Mouse (Mus musculus): ENCODE data around the gene Fxyd4. TPM values are rescaled to one million over a fixed set of nuclear protein-coding genes. Genes with fewer than 3 reads are reported as not detected.
A peak's percentile ranks its signal among the peaks of the same experiment; 100 is the strongest.

Fxyd4 gene
- polyA plus RNA-seq, 1 experiment from 2014 or later, result 1.7 TPM

DNA sequence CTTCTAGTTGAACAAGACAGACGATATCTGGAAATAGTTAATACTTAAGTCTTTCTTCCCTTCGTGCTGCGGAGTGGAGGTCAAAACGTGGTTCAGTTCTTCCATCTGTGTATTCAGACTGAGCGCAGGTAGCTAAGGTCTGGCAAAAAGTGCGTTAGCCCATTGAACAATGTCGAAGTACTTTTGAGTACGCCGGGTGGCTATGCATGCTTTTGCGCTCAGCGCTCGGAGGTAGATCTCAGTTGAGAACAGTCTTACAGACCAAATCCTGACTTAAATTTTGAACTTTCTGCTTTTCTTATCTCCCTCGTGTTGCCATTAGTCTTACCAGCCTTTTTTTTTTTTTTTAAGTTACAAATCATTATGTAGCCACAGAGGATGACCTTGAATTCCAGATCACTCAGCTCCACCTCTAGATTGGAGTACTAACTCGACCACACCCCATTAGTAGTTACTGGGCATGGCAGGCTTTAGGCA lies 29.0 kb downstream of the Fxyd4 start:
- WGBS, result under 1% methylated on average over 14 of the region's 14 CpGs
- no peaks in the 10 kb centered on the region for H3K9me3 ChIP-seq (ENCODE audit: control insufficient read depth, low read length)
- peaks cover 17% of the 10 kb centered on the region for H3K4me1 ChIP-seq (ENCODE audit: control insufficient read depth, insufficient read depth, low read depth, low read length)
- no peak for ATAC-seq
- no peaks in the 10 kb centered on the region for H3K27me3 ChIP-seq (replicated peaks; ENCODE audit: control insufficient read depth, insufficient read depth, low read length)
- H3K9ac ChIP-seq (ENCODE audit: low read depth, low read length), result peak overlapping the region; percentile 91; the same call in 1 of the 2 replicates
- H3K4me2 ChIP-seq (ENCODE audit: low read length), result peak overlapping the region; percentile 98
- H3K36me3 ChIP-seq (ENCODE audit: control insufficient read depth, insufficient read depth, low read length), result no peaks in the 10 kb centered on the region
- no peak overlapping the region for H3K27ac ChIP-seq (ENCODE audit: low read depth, low read length)
- peak overlapping the region; percentile 100 for H3K4me3 ChIP-seq (ENCODE audit: low read length)

DNA sequence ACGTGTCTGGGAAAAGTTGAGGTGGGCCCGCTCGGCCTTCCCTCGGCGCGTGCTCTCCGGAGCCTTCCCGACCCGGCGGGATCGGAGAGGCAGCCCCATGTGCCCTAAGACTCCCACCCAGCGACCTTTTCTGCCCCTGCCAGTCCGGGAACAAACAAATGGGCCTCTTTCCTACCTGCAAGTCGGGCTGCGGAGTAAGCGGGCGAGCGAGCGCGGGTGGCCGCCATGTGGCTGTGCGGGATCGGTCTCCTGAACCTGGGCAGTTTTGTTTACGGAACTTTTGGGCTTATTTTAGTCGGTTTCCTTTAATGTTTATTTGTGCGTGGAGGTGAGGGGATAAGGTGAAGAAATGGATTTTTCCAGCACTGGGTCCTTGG lies 29.5 kb downstream of the Fxyd4 start:
- Histone ChIP-seq H3K36me3 (ENCODE audit: control insufficient read depth, insufficient read depth, low read length) (no peaks in the 10 kb centered on the region), H3K4me3 (ENCODE audit: low read length) (peak overlapping the region; percentile 100), H3K27me3 (replicated peaks; ENCODE audit: control insufficient read depth, insufficient read depth, low read length) (no peaks in the 10 kb centered on the region), H3K4me2 (ENCODE audit: low read length) (peak overlapping the region; percentile 98), H3K9ac (ENCODE audit: low read depth, low read length) (peak overlapping the region; percentile 91), H3K4me1 (ENCODE audit: control insufficient read depth, insufficient read depth, low read depth, low read length) (peaks cover 17% of the 10 kb centered on the region), H3K9me3 (ENCODE audit: control insufficient read depth, low read length) (no peaks in the 10 kb centered on the region), H3K27ac (ENCODE audit: low read depth, low read length) (no peak overlapping the region)
- WGBS, result under 1% methylated on average over 26 of the region's 26 CpGs
- ATAC-seq, result no peak

DNA sequence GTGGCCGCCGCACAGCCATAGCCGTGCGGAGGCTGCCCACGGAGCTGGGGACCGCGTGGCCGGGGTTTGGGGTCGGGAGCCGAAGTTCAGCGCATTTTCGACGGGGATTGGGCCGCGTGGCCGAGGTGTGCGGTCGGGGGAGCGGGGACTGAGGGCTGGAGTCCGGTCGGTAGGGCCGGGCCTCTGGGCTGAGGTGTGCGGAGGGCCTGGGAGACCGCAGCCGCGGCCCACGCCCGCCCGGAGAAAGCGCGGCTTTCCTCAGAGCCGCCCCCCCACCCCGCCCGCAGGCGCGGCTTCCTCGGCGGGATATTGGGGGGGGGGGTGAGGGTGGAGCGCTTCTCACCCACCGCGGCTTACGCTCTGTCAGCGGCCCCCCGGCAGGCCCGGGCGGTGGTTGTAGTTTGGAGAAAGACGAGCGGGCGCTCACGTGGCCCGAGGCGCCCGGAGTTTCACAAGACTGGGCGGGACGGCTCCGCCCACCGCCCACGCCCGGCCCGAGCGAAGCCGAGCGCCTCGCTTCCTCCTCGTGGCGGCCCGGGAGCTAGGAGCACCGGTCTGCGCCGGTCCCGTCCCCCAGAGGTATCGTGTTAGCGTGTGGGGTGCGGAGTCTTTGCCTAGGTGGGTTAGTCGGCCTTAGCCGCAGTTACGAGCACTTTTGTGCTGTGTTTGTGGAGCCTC lies 30.1 kb downstream of the Fxyd4 start:
- Histone ChIP-seq H3K4me3 (ENCODE audit: low read length) (peak overlapping the region; percentile 100), H3K4me1 (ENCODE audit: control insufficient read depth, insufficient read depth, low read depth, low read length) (peaks cover 17% of the 10 kb centered on the region), H3K27me3 (replicated peaks; ENCODE audit: control insufficient read depth, insufficient read depth, low read length) (no peaks in the 10 kb centered on the region), H3K9ac (ENCODE audit: low read depth, low read length) (peak overlapping the region; percentile 91), H3K27ac (ENCODE audit: low read depth, low read length) (peak overlapping the region; percentile 94), H3K4me2 (ENCODE audit: low read length) (peak overlapping the region; percentile 98), H3K9me3 (ENCODE audit: control insufficient read depth, low read length) (no peaks in the 10 kb centered on the region), H3K36me3 (ENCODE audit: control insufficient read depth, insufficient read depth, low read length) (no peaks in the 10 kb centered on the region)
- under 1% methylated on average over 70 of the region's 77 CpGs for WGBS
- ATAC-seq, result peak; percentile 25

DNA sequence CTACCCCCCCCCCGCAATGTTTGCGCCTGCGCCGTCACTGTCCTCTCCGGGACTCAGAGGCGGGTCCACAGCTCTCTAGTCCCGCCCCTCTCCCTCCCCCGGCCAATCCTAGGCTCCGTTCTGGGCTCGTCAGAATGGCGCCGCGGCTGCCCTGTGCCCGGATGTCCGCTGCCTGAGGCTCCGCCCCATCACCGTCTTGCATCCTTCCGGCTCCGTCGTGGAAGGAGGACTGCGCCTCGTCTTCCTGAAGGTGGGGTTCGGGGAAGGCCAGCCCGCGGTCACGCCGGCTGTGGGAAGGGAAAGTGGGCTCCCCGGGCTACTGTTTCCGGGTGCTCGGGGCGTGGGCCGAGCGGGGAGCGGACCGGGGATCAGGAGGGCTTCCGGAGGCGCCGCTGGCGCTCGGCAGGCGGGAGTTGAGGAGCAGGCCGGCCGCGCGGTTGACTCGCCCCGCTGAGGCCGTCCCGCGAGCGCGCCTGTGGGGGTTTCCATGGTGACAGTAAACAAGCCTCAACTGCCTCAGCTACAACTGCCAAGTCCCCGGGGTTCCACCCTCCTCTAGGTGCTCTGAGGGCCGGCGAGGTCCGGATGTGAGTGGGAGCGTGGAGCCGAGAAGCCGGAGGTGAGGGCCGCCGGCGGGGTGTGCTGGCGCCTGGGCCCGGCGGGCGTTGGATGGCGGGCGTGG lies 30.8 kb downstream of the Fxyd4 start:
- under 1% methylated on average over 58 of the region's 68 CpGs for WGBS
- peak; percentile 99 for ATAC-seq
- Histone ChIP-seq H3K27ac (ENCODE audit: low read depth, low read length) (peak overlapping the region; percentile 94), H3K9me3 (ENCODE audit: control insufficient read depth, low read length) (no peaks in the 10 kb centered on the region), H3K4me1 (ENCODE audit: control insufficient read depth, insufficient read depth, low read depth, low read length) (peaks cover 17% of the 10 kb centered on the region), H3K4me3 (ENCODE audit: low read length) (peak overlapping the region; percentile 100), H3K27me3 (replicated peaks; ENCODE audit: control insufficient read depth, insufficient read depth, low read length) (no peaks in the 10 kb centered on the region), H3K36me3 (ENCODE audit: control insufficient read depth, insufficient read depth, low read length) (no peaks in the 10 kb centered on the region), H3K4me2 (ENCODE audit: low read length) (peak overlapping the region; percentile 98), H3K9ac (ENCODE audit: low read depth, low read length) (peak overlapping the region; percentile 91)

DNA sequence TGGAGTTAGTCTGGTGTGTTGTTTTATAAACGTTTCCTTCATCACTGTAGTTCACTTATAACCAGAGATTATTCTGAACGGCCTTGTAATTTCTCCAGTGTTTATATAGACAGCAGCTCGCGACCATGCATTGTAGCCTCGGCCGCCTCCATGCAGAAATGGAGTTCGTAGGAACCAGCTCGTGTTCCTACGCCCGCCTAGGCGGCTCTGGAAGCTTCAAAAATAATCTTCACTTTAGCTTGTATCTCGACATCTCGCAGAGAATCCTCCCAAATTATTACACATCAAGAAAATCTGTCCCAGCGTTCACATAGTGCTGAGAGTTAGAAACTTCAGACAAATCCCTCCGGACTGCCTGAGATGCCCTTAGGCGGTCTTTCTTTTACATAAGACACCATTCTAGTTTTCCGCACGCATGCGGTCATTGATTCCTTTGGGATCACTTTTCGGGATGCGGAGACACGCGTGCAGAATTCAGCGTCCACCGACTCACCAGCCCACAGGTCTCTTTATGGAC lies 31.4 kb downstream of the Fxyd4 start:
- Histone ChIP-seq H3K9ac (ENCODE audit: low read depth, low read length) (peak overlapping the region; percentile 64), H3K4me2 (ENCODE audit: low read length) (peak overlapping the region; percentile 64), H3K36me3 (ENCODE audit: control insufficient read depth, insufficient read depth, low read length) (no peaks in the 10 kb centered on the region), H3K4me1 (ENCODE audit: control insufficient read depth, insufficient read depth, low read depth, low read length) (peaks cover 17% of the 10 kb centered on the region), H3K9me3 (ENCODE audit: control insufficient read depth, low read length) (no peaks in the 10 kb centered on the region), H3K27me3 (replicated peaks; ENCODE audit: control insufficient read depth, insufficient read depth, low read length) (no peaks in the 10 kb centered on the region), H3K4me3 (ENCODE audit: low read length) (peak overlapping the region; percentile 100), H3K27ac (ENCODE audit: low read depth, low read length) (peak overlapping the region; percentile 78)
- WGBS, result under 1% methylated on average over 25 of the region's 25 CpGs
- peak; percentile 63 for ATAC-seq

DNA sequence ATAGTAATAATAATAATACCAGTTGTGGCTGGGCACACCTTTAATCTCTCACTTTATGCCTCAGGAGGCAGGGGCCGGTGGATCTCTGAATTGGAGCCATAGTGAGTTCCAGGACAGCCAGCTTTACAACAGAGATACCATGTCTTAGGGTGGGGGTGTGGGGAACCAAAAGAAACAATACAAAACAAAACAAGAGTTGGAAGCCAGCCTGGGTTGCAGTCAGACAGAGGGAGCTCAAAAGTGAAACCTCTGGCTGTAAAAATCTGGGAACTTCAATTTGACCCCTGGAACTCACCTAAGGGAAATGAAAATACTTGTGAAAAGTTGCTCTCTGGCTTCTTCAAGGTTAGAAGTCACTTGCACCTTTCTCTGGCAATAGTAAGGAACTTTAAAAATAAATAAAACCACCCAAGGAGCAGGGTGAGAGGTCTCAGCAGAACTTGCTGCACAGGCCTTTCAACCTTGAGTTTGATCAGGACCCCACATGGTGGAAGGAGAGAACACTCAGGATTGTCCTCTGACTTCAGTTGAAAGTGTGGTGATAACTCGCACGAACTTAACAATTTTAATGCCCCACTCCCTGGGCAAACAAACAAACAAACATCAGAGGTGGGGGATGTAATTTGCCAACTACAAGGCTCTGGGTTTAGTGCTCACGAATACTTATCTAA lies 32.1 kb downstream of the Fxyd4 start:
- H3K4me3 ChIP-seq (ENCODE audit: low read length), result peak overlapping the region; percentile 100
- ATAC-seq, result no peak
- no peaks in the 10 kb centered on the region for H3K36me3 ChIP-seq (ENCODE audit: control insufficient read depth, insufficient read depth, low read length)
- 32% methylated on average over 4 of the region's 4 CpGs for WGBS
- no peaks in the 10 kb centered on the region for H3K9me3 ChIP-seq (ENCODE audit: control insufficient read depth, low read length)
- peak overlapping the region; percentile 78; the same call in 1 of the 2 replicates for H3K27ac ChIP-seq (ENCODE audit: low read depth, low read length)
- H3K27me3 ChIP-seq (replicated peaks; ENCODE audit: control insufficient read depth, insufficient read depth, low read length), result no peaks in the 10 kb centered on the region
- 0 out of 2 replicates have a peak overlapping the region, but pooled peaks have one; percentile 4 for H3K9ac ChIP-seq (ENCODE audit: low read depth, low read length)
- peaks cover 17% of the 10 kb centered on the region for H3K4me1 ChIP-seq (ENCODE audit: control insufficient read depth, insufficient read depth, low read depth, low read length)
- peak overlapping the region; percentile 64 for H3K4me2 ChIP-seq (ENCODE audit: low read length)

DNA sequence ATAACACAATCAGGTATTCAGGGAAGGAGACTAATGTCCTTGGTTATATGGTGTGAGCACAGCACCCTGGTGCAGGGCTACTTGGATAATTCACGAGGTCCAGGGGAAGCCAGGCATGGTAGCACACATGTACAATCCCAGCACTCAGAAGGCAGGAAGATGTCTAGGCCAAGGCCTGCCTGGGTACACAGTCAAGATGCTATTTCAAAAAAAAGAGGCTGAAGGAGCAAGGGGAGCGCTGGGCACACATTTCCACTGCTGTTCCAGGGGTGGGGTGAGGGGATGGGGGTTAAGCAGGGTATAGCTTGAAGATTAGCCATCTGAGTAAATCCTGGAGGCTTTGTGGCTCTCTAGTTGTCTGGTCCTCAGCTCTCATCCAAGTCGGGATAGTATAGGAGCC lies 33.7 kb downstream of the Fxyd4 start:
- Histone ChIP-seq H3K4me1 (ENCODE audit: control insufficient read depth, insufficient read depth, low read depth, low read length) (peaks cover 15% of the 10 kb centered on the region), H3K36me3 (ENCODE audit: control insufficient read depth, insufficient read depth, low read length) (no peaks in the 10 kb centered on the region), H3K27me3 (replicated peaks; ENCODE audit: control insufficient read depth, insufficient read depth, low read length) (no peaks in the 10 kb centered on the region), H3K9me3 (ENCODE audit: control insufficient read depth, low read length) (no peaks in the 10 kb centered on the region), H3K27ac (ENCODE audit: low read depth, low read length) (no peak overlapping the region), H3K4me2 (ENCODE audit: low read length) (no peak overlapping the region), H3K9ac (ENCODE audit: low read depth, low read length) (no peak overlapping the region), H3K4me3 (ENCODE audit: low read length) (no peak overlapping the region)
- no peak for ATAC-seq
- 77% methylated on average over 3 of the region's 3 CpGs for WGBS

DNA sequence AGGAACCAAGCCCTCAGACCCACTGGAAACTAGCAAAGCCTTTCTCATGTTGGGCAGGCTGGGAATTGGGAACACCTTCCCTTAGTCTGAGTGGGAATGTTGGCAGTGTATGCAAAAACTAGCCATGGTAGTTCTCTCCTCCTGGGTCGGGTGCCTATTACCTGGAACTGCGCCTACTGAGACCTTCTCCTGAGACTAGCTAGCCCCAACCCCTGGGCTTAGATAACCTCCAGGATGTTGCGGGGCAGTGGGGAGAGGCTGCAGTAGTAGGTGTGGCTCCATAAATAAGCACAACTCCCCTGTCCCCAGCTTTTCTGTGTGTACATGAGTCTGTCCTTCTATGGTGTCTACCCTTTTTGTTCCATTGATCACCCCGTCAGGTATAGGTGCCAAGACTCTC lies 34.9 kb downstream of the Fxyd4 start:
- Histone ChIP-seq H3K27me3 (replicated peaks; ENCODE audit: control insufficient read depth, insufficient read depth, low read length) (no peaks in the 10 kb centered on the region), H3K27ac (ENCODE audit: low read depth, low read length) (no peak overlapping the region), H3K4me1 (ENCODE audit: control insufficient read depth, insufficient read depth, low read depth, low read length) (peaks cover 6% of the 10 kb centered on the region), H3K4me2 (ENCODE audit: low read length) (no peak overlapping the region), H3K4me3 (ENCODE audit: low read length) (no peak overlapping the region), H3K36me3 (ENCODE audit: control insufficient read depth, insufficient read depth, low read length) (no peaks in the 10 kb centered on the region), H3K9me3 (ENCODE audit: control insufficient read depth, low read length) (no peaks in the 10 kb centered on the region), H3K9ac (ENCODE audit: low read depth, low read length) (no peak overlapping the region)
- no peak for ATAC-seq
- WGBS, result 83% methylated on average over 4 of the region's 4 CpGs

Data from hindbrain, embryonic 16.5 days (tissue).